Mouse (Mus musculus): ENCODE results near the gene Evx2. TPM values are rescaled to one million over a fixed set of nuclear protein-coding genes. Genes with fewer than 3 reads are reported as not detected.

Gene Evx2
- total and polyA plus RNA-seq, 2 experiments from 2014 or later, result not detected

DNA sequence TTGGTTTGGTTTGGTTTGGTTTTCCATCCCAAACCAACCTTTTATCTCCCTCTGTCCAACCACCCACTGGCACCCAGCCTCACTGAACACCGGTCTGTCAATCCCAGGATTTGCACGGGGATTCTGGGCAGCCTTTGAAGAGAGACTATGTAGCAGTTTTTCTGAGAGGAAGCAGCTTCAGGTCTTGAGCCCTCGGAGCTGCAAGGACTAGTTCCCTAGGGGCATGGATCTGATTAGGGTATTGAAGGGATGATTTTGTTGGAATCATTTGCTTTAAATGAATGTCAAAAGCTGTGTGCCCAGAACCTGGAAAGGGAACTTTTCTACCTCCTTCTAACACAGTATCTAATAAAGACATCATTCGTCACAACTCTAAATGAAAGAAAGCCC, 2.7 kb downstream of the Evx2 start:
- no peak overlapping the region for H3K4me2 ChIP-seq (ENCODE audit: low read depth, low read length)
- no peaks in the 10 kb centered on the region for H3K9me3 ChIP-seq (replicated peaks; ENCODE audit: control insufficient read depth, low read length)
- WGBS, result 7% methylated on average over 4 of the region's 4 CpGs
- no peak for DNase-seq (ENCODE audit: low spot score)
- H3K27me3 ChIP-seq (ENCODE audit: control insufficient read depth, insufficient read depth, low read length), result peaks cover 94% of the 10 kb centered on the region
- no peak for TF ChIP-seq CTCF (IDR thresholded peaks at IDR 0.05; ENCODE audit: low read depth)
- TF ChIP-seq EP300 (IDR thresholded peaks at IDR 0.05; ENCODE audit: low read depth), result no peak
- H3K9ac ChIP-seq (replicated peaks; ENCODE audit: low read depth, low read length), result no peak overlapping the region
- no peak overlapping the region for H3K27ac ChIP-seq (ENCODE audit: low read depth)
- H3K36me3 ChIP-seq (replicated peaks; ENCODE audit: control insufficient read depth, insufficient read depth, low read length), result no peaks in the 10 kb centered on the region
- H3K4me3 ChIP-seq (ENCODE audit: low read depth, low read length), result no peak overlapping the region
- no peaks in the 10 kb centered on the region for H3K4me1 ChIP-seq (ENCODE audit: control insufficient read depth, insufficient read depth)
- ATAC-seq (ENCODE audit: insufficient read depth, low read depth), result no peak

GRCm38 (mm10) chr2:74655821-74656631, 3.3 kb downstream of the Evx2 start:
- DNase-seq (ENCODE audit: low spot score) (no peak), ATAC-seq (ENCODE audit: insufficient read depth, low read depth) (no peak)
- H3K4me1 ChIP-seq (ENCODE audit: control insufficient read depth, insufficient read depth), result no peaks in the 10 kb centered on the region
- H3K36me3 ChIP-seq (replicated peaks; ENCODE audit: control insufficient read depth, insufficient read depth, low read length), result no peaks in the 10 kb centered on the region
- H3K9ac ChIP-seq (replicated peaks; ENCODE audit: low read depth, low read length), result no peak overlapping the region
- TF ChIP-seq CTCF (IDR thresholded peaks at IDR 0.05; ENCODE audit: low read depth) (no peak), EP300 (IDR thresholded peaks at IDR 0.05; ENCODE audit: low read depth) (no peak)
- peaks cover 94% of the 10 kb centered on the region for H3K27me3 ChIP-seq (ENCODE audit: control insufficient read depth, insufficient read depth, low read length)
- peak overlapping the region; percentile 48 for H3K4me2 ChIP-seq (ENCODE audit: low read depth, low read length)
- no peak overlapping the region for H3K27ac ChIP-seq (ENCODE audit: low read depth)
- WGBS, result under 1% methylated on average over 64 of the region's 69 CpGs
- no peaks in the 10 kb centered on the region for H3K9me3 ChIP-seq (replicated peaks; ENCODE audit: control insufficient read depth, low read length)
- H3K4me3 ChIP-seq (ENCODE audit: low read depth, low read length), result peak overlapping the region; percentile 41

GRCm38 (mm10) chr2:74655420-74655781, 4.0 kb downstream of the Evx2 start:
- Histone ChIP-seq H3K36me3 (replicated peaks; ENCODE audit: control insufficient read depth, insufficient read depth, low read length) (no peaks in the 10 kb centered on the region), H3K27ac (ENCODE audit: low read depth) (no peak overlapping the region), H3K4me2 (ENCODE audit: low read depth, low read length) (peak overlapping the region; percentile 48), H3K9ac (replicated peaks; ENCODE audit: low read depth, low read length) (no peak overlapping the region), H3K4me1 (ENCODE audit: control insufficient read depth, insufficient read depth) (no peaks in the 10 kb centered on the region), H3K27me3 (ENCODE audit: control insufficient read depth, insufficient read depth, low read length) (peaks cover 94% of the 10 kb centered on the region), H3K9me3 (replicated peaks; ENCODE audit: control insufficient read depth, low read length) (no peaks in the 10 kb centered on the region), H3K4me3 (ENCODE audit: low read depth, low read length) (peak overlapping the region; percentile 41)
- no peak for ATAC-seq (ENCODE audit: insufficient read depth, low read depth)
- no peak for DNase-seq (ENCODE audit: low spot score)
- TF ChIP-seq CTCF (IDR thresholded peaks at IDR 0.05; ENCODE audit: low read depth), result no peak
- no peak for TF ChIP-seq EP300 (IDR thresholded peaks at IDR 0.05; ENCODE audit: low read depth)
- WGBS, result 2% methylated on average over 29 of the region's 47 CpGs

- ATAC-seq (ENCODE audit: insufficient read depth, low read depth) (no peak), DNase-seq (ENCODE audit: low spot score) (no peak)
- no peaks in the 10 kb centered on the region for H3K4me1 ChIP-seq (ENCODE audit: control insufficient read depth, insufficient read depth)
- H3K4me2 ChIP-seq (ENCODE audit: low read depth, low read length), result no peak overlapping the region
- no peaks in the 10 kb centered on the region for H3K9me3 ChIP-seq (replicated peaks; ENCODE audit: control insufficient read depth, low read length)
- no peak overlapping the region for H3K9ac ChIP-seq (replicated peaks; ENCODE audit: low read depth, low read length)
- H3K27me3 ChIP-seq (ENCODE audit: control insufficient read depth, insufficient read depth, low read length), result peaks cover 94% of the 10 kb centered on the region
- H3K4me3 ChIP-seq (ENCODE audit: low read depth, low read length), result no peak overlapping the region
- TF ChIP-seq EP300 (IDR thresholded peaks at IDR 0.05; ENCODE audit: low read depth) (no peak), CTCF (IDR thresholded peaks at IDR 0.05; ENCODE audit: low read depth) (no peak)
- no peak overlapping the region for H3K27ac ChIP-seq (ENCODE audit: low read depth)
- no peaks in the 10 kb centered on the region for H3K36me3 ChIP-seq (replicated peaks; ENCODE audit: control insufficient read depth, insufficient read depth, low read length)
- 7% methylated on average over 20 of the region's 20 CpGs for WGBS
Observed at GRCm38 (mm10) chr2:74654743-74655419, 4.5 kb downstream of the Evx2 start.

DNA sequence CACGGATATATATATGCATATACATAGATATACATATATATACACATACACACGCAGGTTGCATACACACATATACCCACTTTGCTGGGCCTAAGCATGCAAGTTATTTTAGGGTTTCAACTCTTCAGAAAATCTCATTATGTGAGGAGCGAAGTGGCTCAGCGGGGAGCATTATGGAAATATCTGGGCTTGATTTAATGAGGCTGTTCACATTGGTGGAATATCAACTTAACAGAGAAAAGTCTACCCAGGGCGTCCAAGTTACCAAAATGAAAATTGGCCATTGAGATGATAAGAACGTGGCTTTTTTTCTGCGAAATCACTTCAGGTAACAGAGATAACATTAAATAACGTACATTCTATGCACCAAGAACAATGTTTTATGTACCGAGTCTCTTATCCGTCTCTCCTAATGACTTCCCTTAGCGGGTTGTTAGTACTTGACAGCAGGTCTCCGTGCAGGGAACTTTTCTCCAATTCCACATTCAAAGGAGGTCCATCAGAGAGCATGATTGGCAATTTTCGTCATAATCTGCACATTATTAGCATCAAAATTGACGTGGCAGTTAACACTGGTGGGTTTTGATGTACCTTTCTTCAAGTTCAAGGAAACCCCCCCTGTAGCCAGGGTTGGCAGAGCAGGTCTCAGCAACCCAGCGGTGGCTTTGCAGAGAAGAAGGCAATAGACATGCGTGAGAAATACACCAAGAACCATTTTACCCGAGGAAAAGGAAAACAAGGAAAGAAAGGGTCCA, 5.4 kb downstream of the Evx2 start:
- H3K4me2 ChIP-seq (ENCODE audit: low read depth, low read length), result no peak overlapping the region
- H3K4me3 ChIP-seq (ENCODE audit: low read depth, low read length), result no peak overlapping the region
- no peak for DNase-seq (ENCODE audit: low spot score)
- no peaks in the 10 kb centered on the region for H3K9me3 ChIP-seq (replicated peaks; ENCODE audit: control insufficient read depth, low read length)
- ATAC-seq (ENCODE audit: insufficient read depth, low read depth), result no peak
- 15% methylated on average over 17 of the region's 17 CpGs for WGBS
- peaks cover 94% of the 10 kb centered on the region for H3K27me3 ChIP-seq (ENCODE audit: control insufficient read depth, insufficient read depth, low read length)
- no peaks in the 10 kb centered on the region for H3K36me3 ChIP-seq (replicated peaks; ENCODE audit: control insufficient read depth, insufficient read depth, low read length)
- no peak overlapping the region for H3K9ac ChIP-seq (replicated peaks; ENCODE audit: low read depth, low read length)
- H3K27ac ChIP-seq (ENCODE audit: low read depth), result no peak overlapping the region
- no peak for TF ChIP-seq CTCF (IDR thresholded peaks at IDR 0.05; ENCODE audit: low read depth)
- H3K4me1 ChIP-seq (ENCODE audit: control insufficient read depth, insufficient read depth), result no peaks in the 10 kb centered on the region
